Mouse (Mus musculus) MEL (cell line): ENCODE measurements around the gene Plcb3. TPM values are rescaled to one million over a fixed set of nuclear protein-coding genes. Genes with fewer than 3 reads are reported as not detected.

ENCODE experiments used
- DNase-seq: peaks from one replicate; pipeline ENCODE4 v3.0.0; 2011; ENCODE audit warnings: low read depth, low spot score
- H3K27ac ChIP-seq: 2 replicates; pipeline ENCODE4 v1.5.1; 2012; ENCODE audit warnings: low read depth, mild to moderate bottlenecking, control low read depth, low read length, moderate library complexity; ENCODE audit not compliant: control insufficient read depth
- H3K27me3 ChIP-seq, 2 experiments: fragments of 150-350 bp in 1 of 2; sonication (generic) in 1 of 2; 2 replicates each; pipeline ENCODE4 v1.6.1; 2012; ENCODE audit warnings: low read length in 2 of 2, mild to moderate bottlenecking in 2 of 2, improper control_type of control experiment in 1 of 2, moderate library complexity in 1 of 2; ENCODE audit not compliant: insufficient read depth in 2 of 2, control insufficient read depth in 1 of 2
- H3K36me3 ChIP-seq, 2 experiments: 2 replicates each; pipeline ENCODE4 v1.6.1; 2012 to 2014; ENCODE audit warnings: low read length in 2 of 2, improper control_type of control experiment in 1 of 2, inconsistent platforms in 1 of 2, mild to moderate bottlenecking in 1 of 2; ENCODE audit not compliant: insufficient read depth in 2 of 2, control insufficient read depth in 1 of 2
- H3K4me1 ChIP-seq, 2 experiments: fragments of 150-350 bp in 1 of 2; sonication (generic) in 1 of 2; 2 replicates each; pipeline ENCODE4 v1.6.1; 2012; ENCODE audit warnings: low read length in 2 of 2, improper control_type of control experiment in 1 of 2, mild to moderate bottlenecking in 1 of 2; ENCODE audit not compliant: insufficient read depth in 2 of 2, control insufficient read depth in 1 of 2
- H3K4me3 ChIP-seq, 2 experiments: fragments of 150-350 bp in 1 of 2; sonication (generic) in 1 of 2; 2 replicates each; pipeline ENCODE4 v1.5.1; 2012; ENCODE audit warnings: low read depth in 2 of 2, low read length in 2 of 2, mild to moderate bottlenecking in 2 of 2, moderate library complexity in 2 of 2, control low read depth in 1 of 2, improper control_type of control experiment in 1 of 2; ENCODE audit not compliant: control insufficient read depth in 1 of 2, insufficient read depth in 1 of 2
- H3K79me2 ChIP-seq: 2 replicates; pipeline ENCODE4 v1.6.1; 2012; ENCODE audit warnings: mild to moderate bottlenecking, low read length, moderate library complexity; ENCODE audit not compliant: control insufficient read depth, poor library complexity, insufficient read depth
- H3K9ac ChIP-seq: 2 replicates; pipeline ENCODE4 v1.6.1; 2012; ENCODE audit warnings: low read depth, mild to moderate bottlenecking, control low read depth, low read length, moderate library complexity; ENCODE audit not compliant: control insufficient read depth, poor library complexity, severe bottlenecking
- H3K9me3 ChIP-seq: fragments of 150-350 bp; sonication (generic); replicated peaks from 2 replicates; pipeline ENCODE4 v1.6.1; 2012; ENCODE audit warnings: mild to moderate bottlenecking, low read length, improper control_type of control experiment, moderate library complexity; ENCODE audit not compliant: insufficient read depth
- CHD1 ChIP-seq: IDR thresholded peaks from 2 replicates; pipeline ENCODE4 v1.6.1; 2012; ENCODE audit warnings: low read depth, mild to moderate bottlenecking, inconsistent platforms, low read length, improper control_type of control experiment
- CHD2 ChIP-seq: IDR thresholded peaks from 2 replicates; pipeline ENCODE4 v1.6.1; 2011; ENCODE audit warnings: low read length, improper control_type of control experiment
- ELF1 ChIP-seq: IDR thresholded peaks from 2 replicates; pipeline ENCODE4 v1.6.1; 2014; ENCODE audit warnings: low read depth, mild to moderate bottlenecking, inconsistent platforms, low read length, improper control_type of control experiment, moderate library complexity
- ETS1 ChIP-seq: IDR thresholded peaks from 2 replicates; pipeline ENCODE4 v1.6.1; 2012; ENCODE audit warnings: low read depth, mild to moderate bottlenecking, inconsistent platforms, low read length, improper control_type of control experiment, moderate library complexity
- JUND ChIP-seq: IDR thresholded peaks from 2 replicates; pipeline ENCODE4 v1.6.1; 2011; ENCODE audit warnings: low read depth, mild to moderate bottlenecking, improper control_type of control experiment, low read length
- MAX ChIP-seq: IDR thresholded peaks from 2 replicates; pipeline ENCODE4 v1.6.1; 2011; ENCODE audit warnings: low read length, improper control_type of control experiment
- NRF1 ChIP-seq: IDR thresholded peaks from 2 replicates; pipeline ENCODE4 v1.6.1; 2014; ENCODE audit warnings: low read depth, mild to moderate bottlenecking, inconsistent platforms, low read length, improper control_type of control experiment, moderate library complexity; ENCODE audit not compliant: poor library complexity, insufficient read depth, severe bottlenecking
- POLR2A ChIP-seq, 2 experiments: IDR thresholded peaks; 2 replicates each; pipeline ENCODE4 v1.6.1; 2011 to 2012; ENCODE audit warnings: low read length in 2 of 2, mild to moderate bottlenecking in 2 of 2, control low read depth in 1 of 2, improper control_type of control experiment in 1 of 2, low read depth in 1 of 2, moderate library complexity in 1 of 2; ENCODE audit not compliant: control insufficient read depth in 1 of 2, insufficient read depth in 1 of 2, poor library complexity in 1 of 2
- RCOR1 ChIP-seq: IDR thresholded peaks from 2 replicates; pipeline ENCODE4 v1.6.1; 2012; ENCODE audit warnings: low read depth, mild to moderate bottlenecking, inconsistent platforms, low read length, improper control_type of control experiment
- SMC3 ChIP-seq: IDR thresholded peaks from 2 replicates; pipeline ENCODE4 v1.6.1; 2011; ENCODE audit warnings: low read depth, low read length, improper control_type of control experiment
- ZKSCAN1 ChIP-seq: IDR thresholded peaks from 2 replicates; pipeline ENCODE4 v1.6.1; 2012; ENCODE audit warnings: low read depth, mild to moderate bottlenecking, inconsistent platforms, low read length, improper control_type of control experiment, moderate library complexity
- polyA plus RNA-seq, 2 experiments: library from polyadenylated mRNA; stranded (reverse) in 1 of 2; unstranded in 1 of 2; fragments of >175 nt in 1 of 2; fragments of >200 nt in 1 of 2; gene quantifications; 2 replicates each; pipeline versions ENCODE4 v1.2.1 to v1.2.4; 2012; ENCODE audit warnings: low replicate concordance in 2 of 2, low read depth in 1 of 2; ENCODE audit not compliant: insufficient read length in 2 of 2, insufficient read depth in 1 of 2, missing spikeins in 1 of 2
- total RNA-seq: library from RNA; depleted of rRNA; stranded (reverse); fragments of 300-350 nt; gene quantifications from 2 replicates; pipeline ENCODE4 v1.2.3, GENCODE M21; 2012

Gene Plcb3
- total and polyA plus RNA-seq, 3 experiments: 12.6 to 30.8 TPM; not detected in 1

DNA sequence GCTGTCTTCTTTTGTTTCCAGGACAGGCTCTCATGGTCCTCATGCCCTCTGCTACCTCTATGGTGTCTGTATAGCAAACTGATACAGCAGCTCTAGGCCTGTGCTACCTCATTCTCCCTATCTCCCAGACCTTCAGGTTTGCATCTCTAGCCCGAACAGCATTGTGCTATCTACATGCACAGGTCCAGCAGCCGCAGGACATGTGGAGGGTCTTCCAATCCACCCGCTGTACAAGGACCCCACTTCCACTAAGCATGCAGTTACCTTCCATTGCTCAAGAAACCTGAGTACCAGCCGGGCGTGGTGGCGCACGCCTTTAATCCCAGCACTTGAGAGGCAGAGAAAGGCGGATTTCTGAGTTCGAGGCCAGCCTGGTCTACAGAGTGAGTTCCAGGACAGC, 61.7 kb downstream of the Plcb3 start:
- no peak for DNase-seq
- peaks cover 3 to 5% of the 10 kb centered on the region in 2 experiments; a peak in 2 of 4 replicates for H3K36me3 ChIP-seq
- no peaks in the 10 kb centered on the region for H3K9me3 ChIP-seq
- H3K9ac ChIP-seq: no peak overlapping the region
- no peaks in the 10 kb centered on the region for H3K27me3 ChIP-seq
- H3K79me2 ChIP-seq: peaks cover 11% of the 10 kb centered on the region
- H3K27ac ChIP-seq: no peak overlapping the region
- H3K4me3 ChIP-seq: no peak overlapping the region
- no peak for TF ChIP-seq MAX
- TF ChIP-seq ETS1: no peak
- no peak for TF ChIP-seq JUND
- H3K4me1 ChIP-seq: no peaks in the 10 kb centered on the region; a peak in 1 of 4 replicates

DNA sequence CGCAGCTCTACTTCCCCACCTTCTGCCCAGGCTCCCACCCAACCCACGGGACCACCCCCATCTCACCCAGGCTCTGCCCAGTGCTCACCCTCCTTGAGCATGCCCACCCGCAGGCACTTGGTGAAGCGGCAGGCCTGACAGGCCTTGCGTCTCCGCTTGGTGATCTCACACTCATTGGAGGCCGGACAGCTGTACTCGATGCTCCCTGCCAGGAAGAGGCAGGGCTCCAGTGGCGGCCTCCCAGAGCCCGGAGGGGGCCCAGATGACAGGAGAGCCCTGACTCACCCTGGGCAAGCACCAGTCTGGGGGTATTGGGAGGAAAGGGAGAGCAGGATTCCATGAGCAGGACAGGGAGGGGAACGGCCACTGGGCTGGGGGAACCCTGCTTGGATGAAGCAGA, 62.3 kb downstream of the Plcb3 start:
- no peaks in the 10 kb centered on the region for H3K9me3 ChIP-seq
- no peak overlapping the region for H3K9ac ChIP-seq
- peaks cover 3 to 5% of the 10 kb centered on the region in 2 experiments; a peak in 2 of 4 replicates for H3K36me3 ChIP-seq
- H3K27me3 ChIP-seq: no peaks in the 10 kb centered on the region
- peaks cover 15% of the 10 kb centered on the region for H3K79me2 ChIP-seq
- no peak overlapping the region for H3K4me3 ChIP-seq
- H3K27ac ChIP-seq: no peak overlapping the region
- H3K4me1 ChIP-seq: no peaks in the 10 kb centered on the region; a peak in 1 of 4 replicates
- no peak for DNase-seq
- TF ChIP-seq ZKSCAN1: no peak
- TF ChIP-seq SMC3: no peak

DNA sequence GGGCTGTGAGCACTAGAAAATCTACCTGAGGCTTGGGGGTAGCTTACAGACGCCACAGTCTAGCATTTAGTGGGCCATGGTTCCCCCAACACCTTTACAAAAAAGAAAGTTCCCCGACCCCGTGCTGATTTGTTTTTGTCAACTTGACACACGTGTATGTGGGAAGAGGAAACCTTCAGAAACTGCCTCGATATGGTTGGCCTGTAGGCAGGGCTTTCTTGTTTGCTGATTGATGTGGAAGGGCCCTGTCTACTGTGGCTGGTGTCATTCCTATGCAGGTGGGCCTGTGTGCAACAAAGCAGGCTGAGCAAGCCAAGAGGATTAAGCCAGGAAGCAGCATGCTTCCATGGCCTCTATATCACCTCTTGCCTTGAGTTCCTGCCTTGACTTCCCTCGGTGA, 63.2 kb downstream of the Plcb3 start:
- Histone ChIP-seq H3K9me3 (no peaks in the 10 kb centered on the region), H3K9ac (no peak overlapping the region), H3K4me3 (no peak overlapping the region), H3K4me1 (peaks cover 0 to 5% of the 10 kb centered on the region in 2 experiments; a peak in 3 of 4 replicates), H3K27me3 (no peaks in the 10 kb centered on the region), H3K27ac (no peak overlapping the region), H3K36me3 (peaks cover 3 to 10% of the 10 kb centered on the region in 2 experiments; a peak in 3 of 4 replicates), H3K79me2 (peaks cover 25% of the 10 kb centered on the region)
- no peak for DNase-seq
- TF ChIP-seq SMC3 (no peak), ELF1 (no peak), RCOR1 (no peak), JUND (no peak), CHD1 (no peak), POLR2A (IDR thresholded peaks at IDR 0.05; ENCODE audit: control insufficient read depth in 1 of 2, insufficient read depth in 1 of 2, low read depth in 1 of 2, low read length in 2 of 2, poor library complexity in 1 of 2) (peak in 1 of 2 experiments; percentile 22; a peak in 1 of 4 replicates), CHD2 (no peak), NRF1 (no peak)
